Mouse (Mus musculus): ENCODE results near the gene Ccdc117.

- TF ChIP-seq CTCF (IDR thresholded peaks at IDR 0.05) (no peak), EP300 (IDR thresholded peaks at IDR 0.05; ENCODE audit: insufficient read depth, low read depth, low read length) (no peak)
Measured at GRCm38 (mm10) chr11:5540331-5540730, 1.7 kb downstream of the Ccdc117 start.

Data from heart, adult 2 months (tissue).